Mouse (Mus musculus) regulatory T cell (primary cell): Measurements from ENCODE around the gene Usp49.
"Not testable (repeated sequence)": the region's sequence is repeated elsewhere in the genome, so short reads cannot be mapped to it uniquely, and the experiment has no call there.

Source experiments
- in situ Hi-C: fragments of 300-600 bp; cut with MboI, MseI; formaldehyde crosslinking; loops from one replicate; pipeline ENCODE4 v1.15.1; 2025; ENCODE audit warnings: high pct_unique_total_duplicates

Usp49 gene

DNA sequence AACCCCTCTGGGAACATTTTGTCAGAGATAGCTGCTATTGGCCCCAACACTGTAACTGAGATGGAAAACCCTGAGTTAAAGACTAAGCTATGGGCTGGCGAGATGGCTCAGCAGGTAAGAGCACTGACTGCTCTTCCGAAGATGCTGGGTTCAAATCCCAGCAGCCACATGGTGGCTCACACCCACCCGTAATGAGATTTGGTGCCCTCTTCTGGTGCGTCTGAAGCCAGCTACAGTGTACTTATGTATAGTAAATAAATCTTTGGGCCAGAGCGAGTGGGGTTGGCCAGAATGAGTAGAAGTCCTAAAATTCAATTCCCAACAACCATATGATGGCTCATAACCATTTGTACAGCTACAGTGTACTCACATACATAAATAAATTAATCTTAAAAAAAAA is 24.3 kb upstream of the Usp49 start:
- in situ Hi-C loops: no loop called here

DNA sequence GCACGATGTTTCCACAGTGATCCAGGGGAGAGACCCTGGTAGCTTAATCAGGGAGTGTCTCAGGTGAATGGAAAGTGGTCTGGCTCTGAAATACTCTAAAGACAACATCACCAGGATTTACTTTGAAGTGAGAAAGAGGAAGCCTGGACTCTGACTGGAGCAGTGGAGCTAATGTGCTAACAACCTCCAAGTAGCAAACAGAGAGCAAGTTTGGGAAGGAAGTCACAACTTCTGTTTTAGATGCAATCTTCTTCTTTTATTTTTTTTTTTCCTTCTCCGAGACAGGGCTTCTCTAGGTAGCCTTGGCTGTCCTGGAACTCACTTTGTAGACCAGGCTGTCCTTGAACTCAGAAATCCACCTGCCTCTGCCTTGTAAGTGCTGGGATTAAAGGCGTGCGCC is 21.3 kb upstream of the Usp49 start:
- in situ Hi-C loops: no loop called here

DNA sequence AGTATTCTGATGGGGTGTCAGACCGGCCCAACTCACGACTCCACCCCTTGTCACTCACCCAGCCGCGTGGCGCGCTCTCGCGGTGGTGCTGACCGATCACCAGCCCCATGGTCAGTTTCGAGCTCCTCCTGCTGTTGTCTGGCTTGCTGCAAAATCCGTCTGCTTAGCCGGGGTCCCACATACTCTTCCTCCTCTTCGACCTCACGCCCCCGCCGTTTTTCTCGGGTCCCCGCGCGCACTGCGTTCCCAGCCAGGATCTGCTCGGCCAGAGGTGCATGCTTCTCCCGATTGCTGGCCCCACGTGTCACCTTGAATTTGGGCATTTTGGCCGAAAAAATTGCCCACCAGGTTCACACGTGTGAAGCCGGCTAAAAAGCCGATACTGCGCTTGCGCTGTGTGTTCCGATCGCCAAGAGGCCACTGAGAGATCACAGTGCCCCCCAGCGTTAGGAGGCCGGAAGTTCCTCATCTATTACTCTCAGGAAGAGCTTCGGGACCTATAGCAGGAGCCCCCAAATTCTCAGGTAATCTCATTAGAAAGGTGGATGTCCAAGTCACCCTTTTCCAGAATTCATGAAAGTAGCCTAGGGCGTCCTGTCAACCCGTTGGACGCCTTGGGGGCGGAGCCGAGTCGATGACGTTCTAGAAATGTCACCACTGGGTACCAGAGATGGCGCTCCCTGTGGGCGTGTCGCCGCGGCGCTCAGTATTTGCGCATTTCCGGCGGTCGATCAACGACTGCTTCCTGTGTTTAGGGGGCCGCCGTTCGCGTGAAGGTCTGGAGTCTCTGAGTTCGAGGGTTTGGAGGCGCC is 19.4 kb upstream of the Usp49 start, which contains the start of the genes Bysl, Med20 and Gm20517:
Gene Bysl, minus strand, starts transcription at position 644 of the 812 bp plus-strand sequence.
Gene Med20, plus strand, starts transcription at position 734 of the 812 bp plus-strand sequence.
Gene Gm20517, plus strand, starts transcription at position 741 of the 812 bp plus-strand sequence.
- in situ Hi-C loops: no loop called here

DNA sequence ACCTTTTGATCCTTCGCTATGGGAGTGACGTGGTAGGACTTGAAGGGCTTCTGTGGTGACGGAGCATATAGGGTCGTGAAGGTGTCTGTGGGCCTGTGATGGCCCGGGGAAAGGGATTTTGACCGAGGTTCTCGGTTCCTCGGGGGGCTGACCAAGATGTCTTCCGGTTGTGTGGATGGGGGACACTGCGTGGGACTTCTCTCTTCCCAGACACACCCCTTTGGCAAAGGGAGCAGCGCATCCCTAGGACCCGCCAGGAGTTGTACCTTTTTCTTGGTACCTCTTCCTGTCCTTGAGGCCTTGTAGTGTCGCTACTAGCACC is 18.9 kb upstream of the Usp49 start:
- in situ Hi-C loops: no loop called here

DNA sequence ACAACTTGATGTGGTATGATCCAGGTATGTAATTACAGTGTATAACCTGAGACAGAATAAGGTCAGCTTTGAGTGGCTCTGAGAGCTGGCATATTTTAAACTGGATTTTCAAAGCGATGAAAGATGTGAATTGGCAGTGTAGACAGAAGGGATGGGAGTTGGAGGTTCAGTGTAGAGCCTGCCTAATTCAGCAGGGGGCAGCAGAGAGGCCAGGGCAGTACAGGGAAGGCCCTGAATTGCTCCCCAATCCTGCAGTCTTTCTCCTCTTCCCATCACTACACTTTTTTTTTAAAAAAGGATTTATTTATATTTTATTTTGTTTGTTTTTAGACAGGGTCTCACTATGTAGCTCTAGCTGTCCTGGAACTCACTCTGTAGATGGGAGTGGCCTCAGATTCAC is 16.5 kb upstream of the Usp49 start:
- in situ Hi-C loops: no loop called here

DNA sequence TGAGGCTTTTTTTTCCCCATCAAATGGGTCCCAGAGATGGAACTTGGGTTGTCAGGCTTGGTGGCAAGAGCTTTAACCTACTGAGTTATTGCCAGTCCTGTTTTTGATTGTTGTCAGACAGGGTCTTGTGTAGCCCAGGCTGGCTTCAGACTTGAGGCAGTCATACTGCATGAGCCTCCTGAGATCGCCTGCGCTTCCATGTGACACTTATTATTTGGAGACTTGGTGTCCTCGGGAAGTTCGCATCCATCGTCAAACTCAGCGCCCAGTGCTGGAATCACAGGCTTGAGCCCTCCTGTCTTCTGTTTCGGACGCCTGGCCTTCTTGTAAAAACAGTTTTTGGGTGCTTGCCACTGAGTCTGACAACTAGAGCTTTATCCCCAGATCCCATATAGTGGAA is 14.4 kb upstream of the Usp49 start:
- in situ Hi-C loops: no loop called here

DNA sequence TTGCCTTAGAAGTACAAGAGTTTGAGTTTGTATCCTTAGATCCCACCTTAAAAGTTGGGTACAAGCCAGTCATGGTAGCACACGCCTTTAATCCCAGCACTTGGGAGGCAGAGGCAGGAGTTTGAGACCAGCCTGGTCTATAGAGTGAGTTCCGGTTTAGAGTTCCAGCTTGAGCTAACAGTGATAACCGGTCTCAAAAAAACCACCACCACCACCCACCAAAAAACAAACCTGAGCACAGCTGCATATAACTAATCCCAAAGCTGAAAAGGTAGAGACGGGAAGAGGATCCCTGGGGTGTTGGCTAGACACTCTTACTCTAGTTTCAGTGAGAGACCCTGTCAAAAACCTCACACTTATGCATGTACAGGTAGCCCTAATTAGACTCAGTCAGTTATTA is 13.8 kb upstream of the Usp49 start:
- in situ Hi-C loops: no loop called here

DNA sequence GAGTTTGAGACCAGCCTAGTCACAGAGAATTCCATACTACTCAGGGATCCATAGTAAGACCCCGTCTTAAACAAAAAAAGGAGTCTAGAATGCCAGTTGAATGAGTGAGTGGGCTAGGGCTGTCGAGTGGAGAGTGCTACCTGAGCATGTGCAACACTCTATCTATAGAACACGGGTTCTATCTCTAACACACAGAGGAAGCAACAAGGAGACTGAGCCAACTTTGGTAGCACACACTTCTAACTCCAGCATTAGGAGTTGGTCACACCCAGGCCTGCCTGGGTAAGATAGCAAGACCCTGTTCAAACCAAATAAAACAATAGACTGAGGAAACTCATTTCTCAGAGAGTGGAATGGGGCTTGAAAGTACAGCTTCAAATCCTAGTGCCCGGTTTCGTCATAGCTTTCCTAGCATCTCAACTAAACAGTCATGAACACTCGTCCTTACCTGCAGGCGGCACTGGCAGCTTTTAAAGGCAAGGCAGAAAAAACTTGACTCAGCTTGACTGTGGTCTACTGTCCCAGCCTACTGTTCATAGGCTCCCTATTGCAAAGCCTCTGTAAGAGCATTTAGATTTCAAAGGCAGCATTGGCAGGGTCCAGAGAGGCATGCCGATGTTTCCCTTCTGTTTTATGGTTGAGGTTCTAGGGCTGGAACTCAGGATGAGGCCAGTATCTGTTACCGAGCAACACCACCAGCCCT is 12.7 kb upstream of the Usp49 start:
- in situ Hi-C loops: no loop called here

DNA sequence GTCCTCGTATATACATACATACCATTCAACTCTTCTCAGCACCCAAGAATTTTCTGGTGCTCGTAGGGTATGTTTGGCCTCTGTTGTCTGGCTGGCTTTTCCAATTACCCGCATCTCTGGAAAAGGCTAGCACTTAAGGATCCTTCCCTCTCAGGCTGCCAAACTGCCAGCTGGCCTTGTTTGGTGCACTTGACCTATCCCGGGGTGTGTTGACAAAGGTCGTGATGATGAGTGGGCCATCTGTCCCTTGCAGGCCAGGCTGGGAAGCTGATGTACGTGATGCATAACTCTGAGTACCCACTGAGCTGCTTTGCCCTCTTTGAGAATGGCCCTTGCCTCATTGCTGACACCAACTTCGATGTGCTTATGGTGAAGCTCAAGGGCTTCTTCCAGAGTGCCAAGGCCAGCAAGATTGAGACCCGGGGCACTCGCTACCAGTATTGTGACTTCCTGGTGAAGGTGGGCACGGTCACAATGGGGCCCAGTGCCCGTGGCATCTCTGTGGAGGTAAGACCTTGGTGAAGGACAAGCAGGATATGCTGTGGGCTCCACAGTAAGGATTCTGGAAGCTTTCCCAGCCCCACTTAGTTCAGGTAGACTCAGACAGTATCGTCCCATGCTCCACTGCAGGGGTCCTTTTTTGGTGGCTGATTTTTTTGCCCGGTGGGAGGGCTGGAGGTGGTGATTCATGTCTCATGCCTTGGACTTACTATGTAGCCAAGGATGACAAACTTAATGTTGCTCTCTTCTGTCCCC is 11.8 kb upstream of the Usp49 start:
- in situ Hi-C loops: no loop called here

DNA sequence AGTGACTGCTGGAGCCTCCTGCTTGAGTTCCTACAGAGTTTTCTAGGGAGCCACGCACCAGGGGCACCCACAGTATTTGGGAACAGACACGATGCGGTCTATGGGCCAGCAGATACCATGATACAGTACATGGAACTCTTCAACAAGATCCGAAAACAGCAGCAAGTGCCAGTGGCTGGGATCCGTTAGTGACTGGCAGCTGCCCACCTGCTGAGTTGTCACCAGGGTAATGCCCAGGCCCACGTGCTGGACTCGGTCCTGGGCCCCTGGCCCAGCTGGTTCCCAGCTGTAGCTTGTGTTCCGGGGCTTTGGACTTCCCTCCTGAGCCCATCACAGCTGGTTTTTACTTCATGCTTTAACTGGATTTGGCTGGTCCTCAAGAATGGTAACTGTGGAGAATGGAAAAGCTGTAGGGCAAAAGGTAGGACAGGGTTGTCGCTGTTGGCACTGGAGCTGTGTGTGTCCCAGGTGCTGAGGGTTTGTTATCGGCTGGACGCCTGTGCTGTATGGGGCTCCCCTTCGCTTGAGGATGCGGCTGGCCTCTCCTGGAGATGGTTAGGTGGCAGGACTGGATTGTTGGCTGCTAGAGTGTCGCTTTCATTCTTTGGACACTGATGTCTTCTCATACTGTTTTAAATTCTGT is 7.5 kb upstream of the Usp49 start:
- in situ Hi-C loops: no loop called here

DNA sequence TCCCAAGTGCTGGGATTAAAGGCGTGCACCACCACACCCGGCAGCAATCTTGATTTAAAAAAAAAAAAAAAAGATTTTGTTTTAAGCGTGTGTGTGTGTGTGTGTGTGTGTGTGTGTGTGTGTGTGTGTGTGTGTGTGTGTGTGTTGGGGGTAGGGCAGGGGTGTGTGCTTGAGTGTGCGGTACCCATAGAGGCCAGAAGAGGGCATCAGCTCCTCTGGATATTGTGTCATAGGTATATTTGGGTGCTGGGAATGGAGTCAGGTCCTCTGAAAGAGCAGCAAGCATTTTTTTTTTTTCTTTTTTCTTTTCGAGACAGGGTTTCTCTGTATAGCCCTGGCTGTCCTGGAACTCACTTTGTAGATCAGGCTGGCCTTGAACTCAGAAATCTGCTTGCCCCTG is 5.9 kb upstream of the Usp49 start:
- in situ Hi-C loops: not testable (repeated sequence)

DNA sequence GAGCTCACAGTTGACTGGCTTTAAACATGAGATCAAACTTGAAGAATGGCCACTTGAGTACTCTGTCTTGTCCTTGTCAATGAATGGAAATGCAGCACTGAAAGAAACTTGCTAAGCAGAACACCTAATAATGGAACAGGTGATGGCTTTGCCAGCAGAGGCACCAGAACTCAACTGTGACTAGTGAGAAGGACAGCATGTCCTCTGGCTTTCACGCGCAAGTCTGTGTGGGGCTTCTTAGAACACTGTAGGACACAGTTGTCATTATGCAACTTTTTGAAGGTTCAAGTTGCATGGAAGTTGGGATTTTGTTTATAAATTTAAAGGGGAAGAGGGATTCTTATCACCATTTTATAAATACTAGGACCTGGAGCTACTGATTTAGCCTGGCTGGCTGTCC is 5.4 kb upstream of the Usp49 start:
- in situ Hi-C loops: no loop called here

DNA sequence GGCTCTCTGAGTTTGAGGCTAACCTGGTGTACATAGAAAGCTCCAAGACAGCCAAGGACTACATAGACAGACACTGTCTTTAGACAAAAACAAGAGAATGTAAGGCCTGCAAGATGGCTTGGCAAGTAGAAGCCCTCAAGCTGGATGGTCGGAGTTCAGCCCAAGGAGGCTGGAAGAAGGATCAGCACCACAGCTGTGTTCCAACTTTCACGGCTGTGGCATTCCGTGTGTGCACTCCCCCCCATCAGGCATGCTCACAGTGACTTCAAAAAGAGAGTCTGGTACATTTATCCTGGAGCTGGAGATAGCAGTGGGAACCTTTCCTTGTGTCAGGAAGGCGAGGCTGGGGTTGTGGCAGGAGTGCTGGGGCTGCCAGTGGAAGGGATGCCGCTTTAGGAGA is 4.5 kb upstream of the Usp49 start:
- in situ Hi-C loops: no loop called here

DNA sequence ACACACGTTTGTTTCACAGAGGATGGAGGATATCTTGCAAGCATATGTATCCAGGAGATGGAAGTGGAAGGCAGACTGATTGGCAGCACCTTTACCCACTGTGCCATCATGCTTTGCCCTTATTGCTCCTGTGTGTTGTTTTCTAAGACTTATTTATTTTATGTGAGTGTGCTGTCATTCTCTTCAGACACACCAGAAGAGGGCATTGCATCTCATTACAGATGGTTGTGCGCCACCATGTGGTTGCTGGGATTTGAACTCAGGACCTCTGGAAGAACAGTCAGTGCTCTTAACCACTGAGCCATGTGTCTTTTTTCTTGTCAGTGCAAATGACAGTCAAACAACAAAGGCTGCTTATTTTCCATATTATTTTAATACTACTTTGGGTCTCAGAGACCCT is 2.7 kb upstream of the Usp49 start:
- in situ Hi-C loops: no loop called here

DNA sequence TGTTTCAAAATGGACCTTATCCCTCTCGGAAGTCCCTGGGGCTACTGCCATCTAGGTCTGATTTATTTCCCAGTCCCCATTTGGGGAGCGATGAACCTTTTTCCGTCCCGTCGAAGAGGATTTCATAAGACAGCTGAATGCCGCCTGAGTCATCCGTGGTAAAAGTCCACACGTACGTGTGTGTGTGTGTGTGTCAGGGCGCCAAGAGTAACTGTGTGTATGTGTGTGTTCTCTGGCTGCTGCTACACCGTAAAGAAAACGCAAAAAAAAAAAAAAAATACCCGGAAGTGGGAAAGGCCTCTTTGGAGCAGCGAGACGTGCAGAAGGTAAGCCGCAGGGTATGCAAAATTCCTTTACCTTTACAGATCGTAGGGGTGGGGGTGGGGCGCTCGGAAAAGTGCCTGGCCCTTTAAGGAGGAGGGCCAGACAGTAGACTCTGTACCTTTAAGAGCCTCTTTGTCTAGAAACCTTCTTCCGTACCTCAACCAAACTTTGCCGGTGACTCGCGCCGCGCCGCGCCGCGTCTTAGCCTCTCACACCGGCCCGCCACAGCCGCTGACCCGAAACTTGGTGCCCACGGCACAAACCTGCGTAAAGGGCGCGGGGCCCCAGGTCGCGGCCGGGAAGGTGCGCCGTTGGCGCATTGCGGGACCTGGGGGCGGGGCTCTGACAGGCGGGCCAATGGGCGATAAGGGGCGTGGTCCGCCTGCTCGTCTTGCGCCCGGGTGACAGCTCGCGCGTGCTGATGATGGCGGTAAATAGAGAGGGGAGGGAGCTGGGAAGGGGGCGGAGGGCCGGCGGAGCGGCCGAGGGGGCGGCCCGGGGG is 1.4 kb upstream of the Usp49 start:
- in situ Hi-C loops: no loop called here

DNA sequence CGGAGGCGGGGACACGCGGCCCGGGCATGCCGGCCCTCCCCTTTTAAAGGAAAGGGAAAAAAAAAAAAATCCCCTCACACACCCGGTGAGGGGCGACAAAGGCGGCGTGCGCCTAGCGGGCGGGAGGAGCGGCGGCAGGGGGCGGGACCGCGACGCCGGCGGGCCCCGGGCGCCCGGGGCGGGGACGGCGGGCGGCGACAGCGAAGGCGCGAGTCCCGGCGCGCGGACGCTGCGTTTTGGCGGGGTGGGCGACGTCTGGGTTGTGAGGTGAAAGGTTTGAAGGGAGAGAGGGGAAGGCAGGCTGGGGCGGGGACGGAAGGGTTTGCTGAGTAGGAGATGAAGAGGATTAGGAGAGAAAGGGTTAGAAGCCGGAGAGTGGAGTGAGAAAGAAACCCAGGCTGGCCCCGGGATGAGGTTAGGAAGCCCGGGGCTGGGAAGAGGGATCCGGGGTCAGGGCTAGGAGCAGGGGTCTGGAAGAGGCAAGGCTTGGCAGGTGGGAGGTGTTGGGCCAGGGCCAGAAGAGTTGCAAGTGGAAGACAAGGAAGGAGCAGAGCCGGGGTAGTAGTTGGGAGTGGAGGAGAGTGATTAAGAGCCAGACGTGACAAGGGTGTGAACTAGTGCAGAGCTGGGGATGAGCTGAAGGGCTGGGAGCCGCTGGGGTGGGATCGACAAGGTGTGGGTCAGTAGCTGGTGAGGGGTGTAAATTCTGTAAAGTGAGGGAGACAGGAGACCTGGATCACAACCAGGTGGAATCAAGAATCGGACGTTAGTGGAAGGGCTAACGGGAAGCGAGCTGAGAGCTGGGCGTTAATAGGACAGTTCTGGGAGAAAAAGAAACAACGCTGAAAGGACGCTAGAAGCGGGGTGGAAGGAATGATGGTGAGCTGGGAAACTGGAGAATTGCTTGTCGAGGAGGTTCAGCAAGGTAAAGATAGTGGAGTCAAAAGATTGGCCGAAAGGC is 493 bp upstream of the Usp49 start:
- in situ Hi-C loops: no loop called here

DNA sequence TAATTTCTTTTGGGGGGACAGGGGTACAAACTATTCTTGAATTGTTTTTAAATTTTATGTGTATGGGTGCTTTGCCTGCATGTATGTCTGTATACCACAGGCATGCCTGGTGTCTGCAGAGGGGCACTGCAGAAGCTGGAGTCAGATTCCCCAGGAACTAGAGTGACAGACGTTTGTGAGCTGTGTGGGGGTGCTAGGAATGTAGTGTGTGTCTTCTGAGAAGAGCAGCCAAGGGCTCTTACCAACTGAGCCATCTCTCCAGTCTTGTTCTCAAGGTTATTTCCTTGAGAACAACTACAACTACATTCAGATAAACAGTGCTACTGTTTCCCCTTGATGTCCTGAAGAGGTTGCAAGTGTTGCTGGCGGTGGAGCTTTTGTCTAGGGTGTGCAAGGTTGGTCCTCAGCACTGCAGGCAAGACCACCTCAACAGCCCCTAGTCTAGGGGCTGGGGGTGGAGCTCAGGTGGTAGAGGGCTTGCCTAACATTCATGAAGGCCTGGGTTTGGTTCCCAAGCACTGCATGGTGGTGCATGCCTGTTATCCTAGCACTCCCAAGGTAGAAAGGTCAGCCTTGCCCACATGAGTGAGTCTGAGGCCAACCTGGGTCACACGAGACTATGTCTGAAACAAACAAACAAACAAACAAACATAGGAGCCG is 1.8 kb downstream of the Usp49 start:
- in situ Hi-C loops: no loop called here

DNA sequence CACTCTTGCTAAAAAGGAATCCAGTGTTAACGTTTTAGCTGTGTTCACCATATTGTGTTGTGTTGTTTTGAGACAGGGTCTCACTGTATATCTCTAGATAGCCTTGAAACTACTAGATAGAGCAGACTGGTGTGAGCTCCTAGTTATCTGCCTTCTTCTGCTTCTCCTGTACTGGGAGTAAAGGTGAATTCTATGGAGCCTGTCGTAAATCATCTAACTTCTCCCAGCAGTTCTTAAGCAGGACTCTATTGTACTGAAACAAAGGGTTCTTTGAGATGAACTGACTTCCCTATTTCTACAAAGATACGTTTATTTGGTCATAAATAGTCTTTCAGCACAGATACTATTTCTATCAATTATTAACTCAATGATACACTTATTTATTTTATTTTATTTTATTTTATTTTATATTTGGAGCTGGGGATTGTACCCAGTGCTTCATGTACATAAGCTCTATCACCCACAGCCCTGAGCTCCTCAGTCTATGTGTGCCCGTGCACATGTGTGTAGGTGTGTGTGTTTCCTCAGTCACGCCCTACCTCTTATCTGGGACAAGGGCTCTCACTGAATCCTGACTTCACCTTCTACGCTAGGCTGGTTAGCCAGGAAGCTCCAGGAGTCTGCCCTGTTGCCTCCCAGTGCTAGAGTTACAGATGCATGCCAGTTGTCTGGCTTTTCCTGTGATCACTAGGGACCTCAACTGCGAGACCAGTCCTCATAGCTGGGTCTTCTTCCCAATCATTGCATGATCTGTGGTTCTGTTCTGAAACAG is 3.7 kb downstream of the Usp49 start:
- in situ Hi-C loops: no loop called here

DNA sequence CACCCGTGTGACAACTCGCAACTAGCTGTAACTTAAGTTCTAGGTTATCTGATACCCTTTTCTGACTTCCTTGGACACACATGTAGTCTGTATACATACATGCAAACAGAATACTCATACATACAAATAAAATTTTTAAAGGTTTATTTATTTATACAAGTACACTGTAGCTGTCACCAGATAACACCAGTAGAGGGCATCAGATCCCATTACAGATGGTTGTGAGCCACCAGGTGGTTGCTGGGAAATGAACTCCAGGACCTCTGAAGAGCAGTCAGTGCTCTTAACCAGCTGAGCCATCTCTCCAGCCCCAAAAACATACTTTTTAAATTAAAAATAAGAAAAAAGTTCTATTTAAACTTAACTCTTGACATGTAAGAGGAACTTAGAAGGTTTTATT is 12.5 kb downstream of the Usp49 start:
- in situ Hi-C loops: no loop called here
